Mouse (Mus musculus) MEL (cell line): Measurements from ENCODE around the gene Adh1. TPM values are rescaled to one million over a fixed set of nuclear protein-coding genes. Genes with fewer than 3 reads are reported as not detected.

Source experiments
- DNase-seq: peaks from one replicate; pipeline ENCODE4 v3.0.0; 2011; ENCODE audit warnings: low read depth, low spot score
- H3K27ac ChIP-seq: 2 replicates; pipeline ENCODE4 v1.5.1; 2012; ENCODE audit warnings: low read depth, mild to moderate bottlenecking, control low read depth, low read length, moderate library complexity; ENCODE audit not compliant: control insufficient read depth
- H3K27me3 ChIP-seq, 2 experiments: fragments of 150-350 bp in 1 of 2; sonication (generic) in 1 of 2; 2 replicates each; pipeline ENCODE4 v1.6.1; 2012; ENCODE audit warnings: low read length in 2 of 2, mild to moderate bottlenecking in 2 of 2, improper control_type of control experiment in 1 of 2, moderate library complexity in 1 of 2; ENCODE audit not compliant: insufficient read depth in 2 of 2, control insufficient read depth in 1 of 2
- H3K36me3 ChIP-seq, 2 experiments: 2 replicates each; pipeline ENCODE4 v1.6.1; 2012 to 2014; ENCODE audit warnings: low read length in 2 of 2, improper control_type of control experiment in 1 of 2, inconsistent platforms in 1 of 2, mild to moderate bottlenecking in 1 of 2; ENCODE audit not compliant: insufficient read depth in 2 of 2, control insufficient read depth in 1 of 2
- H3K4me1 ChIP-seq, 2 experiments: fragments of 150-350 bp in 1 of 2; sonication (generic) in 1 of 2; 2 replicates each; pipeline ENCODE4 v1.6.1; 2012; ENCODE audit warnings: low read length in 2 of 2, improper control_type of control experiment in 1 of 2, mild to moderate bottlenecking in 1 of 2; ENCODE audit not compliant: insufficient read depth in 2 of 2, control insufficient read depth in 1 of 2
- H3K4me3 ChIP-seq, 2 experiments: fragments of 150-350 bp in 1 of 2; sonication (generic) in 1 of 2; 2 replicates each; pipeline ENCODE4 v1.5.1; 2012; ENCODE audit warnings: low read depth in 2 of 2, low read length in 2 of 2, mild to moderate bottlenecking in 2 of 2, moderate library complexity in 2 of 2, control low read depth in 1 of 2, improper control_type of control experiment in 1 of 2; ENCODE audit not compliant: control insufficient read depth in 1 of 2, insufficient read depth in 1 of 2
- H3K79me2 ChIP-seq: 2 replicates; pipeline ENCODE4 v1.6.1; 2012; ENCODE audit warnings: mild to moderate bottlenecking, low read length, moderate library complexity; ENCODE audit not compliant: control insufficient read depth, poor library complexity, insufficient read depth
- H3K9ac ChIP-seq: 2 replicates; pipeline ENCODE4 v1.6.1; 2012; ENCODE audit warnings: low read depth, mild to moderate bottlenecking, control low read depth, low read length, moderate library complexity; ENCODE audit not compliant: control insufficient read depth, poor library complexity, severe bottlenecking
- H3K9me3 ChIP-seq: fragments of 150-350 bp; sonication (generic); replicated peaks from 2 replicates; pipeline ENCODE4 v1.6.1; 2012; ENCODE audit warnings: mild to moderate bottlenecking, low read length, improper control_type of control experiment, moderate library complexity; ENCODE audit not compliant: insufficient read depth
- BHLHE40 ChIP-seq: IDR thresholded peaks from 2 replicates; pipeline ENCODE4 v1.6.1; 2012; ENCODE audit warnings: low read depth, mild to moderate bottlenecking, inconsistent platforms, low read length, improper control_type of control experiment, borderline replicate concordance
- CHD1 ChIP-seq: IDR thresholded peaks from 2 replicates; pipeline ENCODE4 v1.6.1; 2012; ENCODE audit warnings: low read depth, mild to moderate bottlenecking, inconsistent platforms, low read length, improper control_type of control experiment
- CHD2 ChIP-seq: IDR thresholded peaks from 2 replicates; pipeline ENCODE4 v1.6.1; 2011; ENCODE audit warnings: low read length, improper control_type of control experiment
- ELF1 ChIP-seq: IDR thresholded peaks from 2 replicates; pipeline ENCODE4 v1.6.1; 2014; ENCODE audit warnings: low read depth, mild to moderate bottlenecking, inconsistent platforms, low read length, improper control_type of control experiment, moderate library complexity
- EP300 ChIP-seq, 2 experiments: IDR thresholded peaks; 2 replicates each; pipeline ENCODE4 v1.6.1; 2011; ENCODE audit warnings: improper control_type of control experiment in 2 of 2, low read length in 2 of 2, low read depth in 1 of 2, mild to moderate bottlenecking in 1 of 2
- GABPA ChIP-seq: IDR thresholded peaks from 2 replicates; pipeline ENCODE4 v1.6.1; 2012; ENCODE audit warnings: low read depth, mild to moderate bottlenecking, inconsistent platforms, low read length, improper control_type of control experiment, moderate library complexity
- GATA1 ChIP-seq: IDR thresholded peaks from 2 replicates; pipeline ENCODE4 v1.6.1; 2011; ENCODE audit warnings: low read depth, low read length, improper control_type of control experiment
- HCFC1 ChIP-seq: IDR thresholded peaks from 2 replicates; pipeline ENCODE4 v1.6.1; 2012; ENCODE audit warnings: low read depth, mild to moderate bottlenecking, inconsistent platforms, low read length, improper control_type of control experiment, moderate library complexity
- MAX ChIP-seq: IDR thresholded peaks from 2 replicates; pipeline ENCODE4 v1.6.1; 2011; ENCODE audit warnings: low read length, improper control_type of control experiment
- MEF2A ChIP-seq: IDR thresholded peaks from 2 replicates; pipeline ENCODE4 v1.6.1; 2014; ENCODE audit warnings: low read depth, mild to moderate bottlenecking, inconsistent platforms, low read length, improper control_type of control experiment; ENCODE audit not compliant: poor library complexity, insufficient replicate concordance, severe bottlenecking; ENCODE audit errors: extremely low read depth
- MYB ChIP-seq: IDR thresholded peaks from 2 replicates; pipeline ENCODE4 v1.6.1; 2011; ENCODE audit warnings: mild to moderate bottlenecking, low read depth, low read length, improper control_type of control experiment
- MYC ChIP-seq: IDR thresholded peaks from 2 replicates; pipeline ENCODE4 v1.6.1; 2011; ENCODE audit warnings: low read depth, mild to moderate bottlenecking, low read length, improper control_type of control experiment, moderate library complexity
- NELFE ChIP-seq: IDR thresholded peaks from 2 replicates; pipeline ENCODE4 v1.6.1; 2011; ENCODE audit warnings: low read depth, low read length, improper control_type of control experiment
- POLR2AphosphoS2 ChIP-seq: IDR thresholded peaks from 2 replicates; pipeline ENCODE4 v1.6.1; 2011; ENCODE audit warnings: low read length, improper control_type of control experiment
- POLR2AphosphoS5 ChIP-seq: IDR thresholded peaks from 2 replicates; pipeline ENCODE4 v1.6.1; 2012; ENCODE audit warnings: low read depth, borderline replicate concordance, mild to moderate bottlenecking, inconsistent platforms, low read length, moderate library complexity, mixed read lengths
- RAD21 ChIP-seq: IDR thresholded peaks from 2 replicates; pipeline ENCODE4 v1.6.1; 2011; ENCODE audit warnings: mild to moderate bottlenecking, low read depth, low read length, improper control_type of control experiment
- RCOR1 ChIP-seq: IDR thresholded peaks from 2 replicates; pipeline ENCODE4 v1.6.1; 2012; ENCODE audit warnings: low read depth, mild to moderate bottlenecking, inconsistent platforms, low read length, improper control_type of control experiment
- SIN3A ChIP-seq: IDR thresholded peaks from 2 replicates; pipeline ENCODE4 v1.6.1; 2012; ENCODE audit warnings: low read length, improper control_type of control experiment, inconsistent platforms
- SMC3 ChIP-seq: IDR thresholded peaks from 2 replicates; pipeline ENCODE4 v1.6.1; 2011; ENCODE audit warnings: low read depth, low read length, improper control_type of control experiment
- USF1 ChIP-seq: IDR thresholded peaks from 2 replicates; pipeline ENCODE4 v1.6.1; 2014; ENCODE audit warnings: low read depth, mild to moderate bottlenecking, inconsistent platforms, low read length, improper control_type of control experiment, moderate library complexity
- ZKSCAN1 ChIP-seq: IDR thresholded peaks from 2 replicates; pipeline ENCODE4 v1.6.1; 2012; ENCODE audit warnings: low read depth, mild to moderate bottlenecking, inconsistent platforms, low read length, improper control_type of control experiment, moderate library complexity
- ZMIZ1 ChIP-seq: IDR thresholded peaks from 2 replicates; pipeline ENCODE4 v1.6.1; 2012; ENCODE audit warnings: low read depth, mild to moderate bottlenecking, inconsistent platforms, low read length, improper control_type of control experiment, moderate library complexity
- ZNF384 ChIP-seq: IDR thresholded peaks from 2 replicates; pipeline ENCODE4 v1.6.1; 2012; ENCODE audit warnings: low read depth, mild to moderate bottlenecking, inconsistent platforms, low read length, improper control_type of control experiment
- polyA plus RNA-seq, 2 experiments: library from polyadenylated mRNA; stranded (reverse) in 1 of 2; unstranded in 1 of 2; fragments of >175 nt in 1 of 2; fragments of >200 nt in 1 of 2; gene quantifications; 2 replicates each; pipeline versions ENCODE4 v1.2.1 to v1.2.4; 2012; ENCODE audit warnings: low replicate concordance in 2 of 2, low read depth in 1 of 2; ENCODE audit not compliant: insufficient read length in 2 of 2, insufficient read depth in 1 of 2, missing spikeins in 1 of 2
- total RNA-seq: library from RNA; depleted of rRNA; stranded (reverse); fragments of 300-350 nt; gene quantifications from 2 replicates; pipeline ENCODE4 v1.2.3, GENCODE M21; 2012

Adh1 gene
- total and polyA plus RNA-seq, 3 experiments, result 0.15 TPM; not detected in 2

GRCm38 (mm10) chr3:138242933-138243332, 17.9 kb upstream of the Adh1 start:
- peaks cover 0 to 7% of the 10 kb centered on the region in 2 experiments; a peak in 2 of 4 replicates for H3K4me1 ChIP-seq
- no peak overlapping the region for H3K9ac ChIP-seq
- no peaks in the 10 kb centered on the region for H3K9me3 ChIP-seq
- no peaks in the 10 kb centered on the region for H3K79me2 ChIP-seq
- no peaks in the 10 kb centered on the region; a peak in 2 of 4 replicates for H3K27me3 ChIP-seq
- H3K27ac ChIP-seq, result no peak overlapping the region
- no peak for TF ChIP-seq POLR2AphosphoS2
- no peak for TF ChIP-seq RCOR1
- TF ChIP-seq SIN3A, result no peak
- TF ChIP-seq EP300 (IDR thresholded peaks at IDR 0.05; ENCODE audit: low read depth in 1 of 2, low read length in 2 of 2), result no peak
- no peak for TF ChIP-seq MEF2A
- no peak for TF ChIP-seq MYB
- TF ChIP-seq GATA1, result no peak
- TF ChIP-seq CHD1, result no peak
- TF ChIP-seq ZNF384, result no peak
- no peak for TF ChIP-seq NELFE
- no peak for TF ChIP-seq SMC3
- no peak for TF ChIP-seq BHLHE40
- DNase-seq, result no peak
- H3K4me3 ChIP-seq, result no peak overlapping the region
- H3K36me3 ChIP-seq, result peaks cover 0 to 3% of the 10 kb centered on the region in 2 experiments; a peak in 1 of 4 replicates

GRCm38 (mm10) chr3:138244338-138244874, 16.4 kb upstream of the Adh1 start:
- Histone ChIP-seq H3K9ac (no peak overlapping the region), H3K79me2 (no peaks in the 10 kb centered on the region), H3K27me3 (no peaks in the 10 kb centered on the region; a peak in 1 of 4 replicates), H3K4me3 (no peak overlapping the region)
- no peak for DNase-seq
- no peak for TF ChIP-seq BHLHE40
- no peak for TF ChIP-seq RAD21
- TF ChIP-seq POLR2AphosphoS5, result no peak
- TF ChIP-seq ZMIZ1, result no peak
- no peak for TF ChIP-seq ZKSCAN1
- no peak for TF ChIP-seq GABPA
- TF ChIP-seq MAX, result no peak
- no peak for TF ChIP-seq ELF1
- TF ChIP-seq MYC, result no peak
- no peak for TF ChIP-seq NELFE
- TF ChIP-seq GATA1, result no peak
- TF ChIP-seq HCFC1, result no peak
- no peak for TF ChIP-seq RCOR1
- no peak for TF ChIP-seq USF1
- TF ChIP-seq CHD2, result no peak
- TF ChIP-seq, all 39 proteins: peak for 0
- Histone ChIP-seq H3K27ac (no peak overlapping the region), H3K4me1 (peaks cover 0 to 7% of the 10 kb centered on the region in 2 experiments; a peak in 2 of 4 replicates), H3K9me3 (no peaks in the 10 kb centered on the region), H3K36me3 (peaks cover 0 to 3% of the 10 kb centered on the region in 2 experiments; a peak in 1 of 4 replicates)
